Mouse (Mus musculus) ovary, adult 10 weeks (tissue): ENCODE results near the gene Zfp787. TPM values are rescaled to one million over a fixed set of nuclear protein-coding genes. Genes with fewer than 3 reads are reported as not detected.

ENCODE experiments used
- polyA plus RNA-seq: library from polyadenylated mRNA; stranded (reverse); fragments of 350-450 nt; fragmentation: Illumina TruSeq; extraction: RNeasy Lipid Tissue Mini Kit (QIAGEN cat#74804); gene quantifications from one replicate; pipeline ENCODE4 v1.2.3, GENCODE M21; 2014

Zfp787 gene
- polyA plus RNA-seq: 7.2 TPM

DNA sequence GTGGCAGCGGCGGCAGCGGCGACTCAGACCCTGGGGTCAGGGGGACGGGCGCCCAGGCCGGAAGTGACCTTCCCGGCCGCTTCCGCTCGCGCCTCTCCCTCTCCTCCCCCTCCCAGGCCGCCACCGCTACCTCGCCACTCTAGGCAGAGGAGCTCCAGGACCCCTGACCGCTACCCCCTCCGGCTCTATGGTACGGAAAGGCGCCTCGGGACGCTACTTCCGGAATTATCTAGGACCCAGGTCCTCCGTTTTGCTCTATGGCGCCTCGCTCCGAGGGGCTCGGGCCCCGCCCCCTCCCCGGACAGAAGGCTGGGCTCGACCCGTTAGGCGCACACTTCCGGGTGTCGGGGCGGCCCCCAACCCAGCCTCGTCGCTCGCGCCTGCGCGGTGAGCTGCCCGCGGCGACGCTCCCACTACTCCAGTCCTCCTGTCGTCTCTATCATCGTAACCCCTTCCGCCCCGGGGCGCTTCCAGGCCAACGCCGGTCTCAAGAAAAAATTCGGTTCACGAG is at the start of gene Zfp787:
Gene Zfp787 (minus strand): TSS at position 97 of the 511 bp plus-strand sequence.

DNA sequence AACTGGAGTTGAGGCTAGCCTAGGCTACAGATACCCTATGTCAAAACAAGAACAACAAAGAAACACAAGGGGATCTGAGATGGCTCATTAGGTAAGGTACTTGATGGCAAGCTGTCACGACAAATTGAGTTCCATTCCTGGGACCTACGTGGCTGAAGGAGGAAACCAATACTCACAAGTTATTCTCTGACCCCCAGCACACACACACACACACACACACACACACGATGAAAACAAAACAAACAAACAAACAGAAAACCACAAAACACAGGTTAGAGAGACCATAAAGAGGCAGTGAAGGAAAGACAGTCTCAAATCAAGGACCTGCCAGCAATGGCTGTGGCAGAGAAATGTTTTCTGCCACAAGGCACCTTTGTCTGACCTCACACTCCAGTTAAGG is 41.0 kb upstream of the Zfp787 start, which contains the start of gene Galp:
Gene Galp (plus strand): TSS at position 301 of the 400 bp plus-strand sequence.

DNA sequence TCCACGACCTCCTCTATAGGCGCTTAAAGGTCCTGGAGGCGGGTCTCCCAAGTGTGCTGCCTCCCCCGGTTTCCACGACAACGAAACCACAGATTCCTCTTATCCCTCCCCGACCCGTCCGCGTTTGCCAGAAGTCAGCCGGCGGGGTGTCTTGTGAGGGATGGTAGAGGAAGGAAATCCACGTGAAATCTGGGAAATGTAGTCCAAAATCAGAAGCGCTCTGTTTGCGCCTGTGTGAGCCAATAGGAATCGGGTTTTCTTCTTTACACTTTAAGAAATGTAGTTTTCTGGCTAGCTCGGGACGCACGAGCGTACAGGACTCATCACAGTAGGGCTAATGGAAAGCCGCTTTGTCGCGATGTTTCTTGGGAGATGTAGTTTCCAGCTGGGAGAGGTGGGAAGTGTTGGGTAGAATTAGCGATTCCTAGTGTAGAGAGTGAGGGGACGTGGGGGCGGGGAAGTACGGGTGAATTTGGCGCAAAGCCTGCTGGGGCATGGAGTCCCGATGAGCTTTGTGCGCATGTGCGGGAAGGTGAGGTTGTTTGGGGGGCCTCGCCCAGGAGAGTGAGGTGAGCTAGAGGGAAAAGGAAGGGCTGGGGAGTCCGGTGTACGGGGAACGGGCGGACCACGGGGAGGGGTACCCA is 16.3 kb upstream of the Zfp787 start, which contains the start of gene Zfp444:
Gene Zfp444 (plus strand): TSS at position 221 of the 644 bp plus-strand sequence.

Other genes starting within 250 kb of the Zfp787 start
- not detected for gene Vmn1r65, start 145.0 kb downstream of the Zfp787 start, polyA plus RNA-seq
- 2.6 TPM for gene Nlrp4c, start 110.8 kb downstream of the Zfp787 start, polyA plus RNA-seq
- 7.1 TPM for gene Zfp444, start 16.2 kb upstream of the Zfp787 start, polyA plus RNA-seq
- not detected for gene Galp, start 41.1 kb upstream of the Zfp787 start, polyA plus RNA-seq
- gene Zscan5b, start 66.3 kb upstream of the Zfp787 start, polyA plus RNA-seq: not detected
- gene Epp13, start 96.7 kb upstream of the Zfp787 start, polyA plus RNA-seq: 0.54 TPM
- gene Zfp667, start 130.6 kb upstream of the Zfp787 start, polyA plus RNA-seq: 19.4 TPM
- 18.5 TPM for gene Zfp583, start 175.3 kb upstream of the Zfp787 start, polyA plus RNA-seq
- 1.7 TPM for gene Gm3854, start 187.8 kb upstream of the Zfp787 start, polyA plus RNA-seq
- gene Zfp78, start 207.3 kb upstream of the Zfp787 start, polyA plus RNA-seq: 7.6 TPM
- gene Zfp28, start 227.3 kb upstream of the Zfp787 start, polyA plus RNA-seq: 10.3 TPM
- gene Smim17, start 242.7 kb upstream of the Zfp787 start, polyA plus RNA-seq: not detected